8 mouse cellular contexts compared by ENCODE assay signal in genomic region chr10:41476171-41477017, GRCm38 (mm10). TPM values are rescaled to one million over a fixed set of nuclear protein-coding genes. Genes with fewer than 3 reads are reported as not detected.
DNase-seq lines count a peak whose midpoint lies in the region; ATAC-seq and TF ChIP-seq lines count a peak whose summit lies in the region.

Gene Mical1 (plus strand): TSS chr10:41476314.

- intact Hi-C loops in heart, postnatal 14 days (cut with DNase I), result no loop called here

- peaks cover 21% of the 10 kb centered on the region for H3K4me1 ChIP-seq in forebrain, embryonic 15.5 days
- H3K4me1 ChIP-seq in lung, embryonic 14.5 days (ENCODE audit: insufficient read depth), result peaks cover 12% of the 10 kb centered on the region

- peak; percentile 78 for ATAC-seq in forebrain, embryonic 15.5 days (replicated peaks)
- peak; percentile 70 for ATAC-seq in lung, embryonic 14.5 days (ENCODE audit: insufficient read depth)
- peak; percentile 42 for ATAC-seq in neutrophil, adult 5-6 weeks (ENCODE audit: extremely low read depth, insufficient number of reproducible peaks, low FRiP score, poor library complexity, severe bottlenecking)

- peak within 1 kb of the TSS; percentile 76 for H3K4me2 ChIP-seq in forebrain, embryonic 15.5 days (replicated peaks)
- H3K4me2 ChIP-seq in lung, embryonic 14.5 days, result peak within 1 kb of the TSS; percentile 83

- under 1% methylated on average over 35 of the region's 35 CpGs for WGBS in forebrain, embryonic 15.5 days
- WGBS in lung, embryonic 14.5 days, result under 1% methylated on average over 35 of the region's 35 CpGs

- no peaks in the 10 kb centered on the region for H3K27me3 ChIP-seq in forebrain, embryonic 15.5 days
- H3K27me3 ChIP-seq in lung, embryonic 14.5 days (ENCODE audit: insufficient read depth, low read length), result no peaks in the 10 kb centered on the region

- peak within 1 kb of the TSS; percentile 80 for H3K27ac ChIP-seq in forebrain, embryonic 15.5 days (replicated peaks)
- H3K27ac ChIP-seq in layer of hippocampus, adult 2 months, result peak within 1 kb of the TSS; percentile 81
- peak within 1 kb of the TSS; percentile 95 for H3K27ac ChIP-seq in lung, embryonic 14.5 days (ENCODE audit: low read depth)

- H3K9ac ChIP-seq in forebrain, embryonic 15.5 days (replicated peaks), result peak within 1 kb of the TSS; percentile 55
- H3K9ac ChIP-seq in lung, embryonic 14.5 days, result peak within 1 kb of the TSS; percentile 76

- no peaks in the 10 kb centered on the region for H3K9me3 ChIP-seq in forebrain, embryonic 15.5 days
- no peaks in the 10 kb centered on the region for H3K9me3 ChIP-seq in lung, embryonic 14.5 days (ENCODE audit: low read depth, low read length)

- DNase-seq in B cell, adult 2 months, result peak; percentile 82 to 83
- DNase-seq in adrenal gland, adult 18-20 months (ENCODE audit: low spot score in 2 of 2), result peak; percentile 39 to 62
- DNase-seq in heart, postnatal 14 days, result peak; percentile 79
- DNase-seq in layer of hippocampus, adult 2 months (ENCODE audit: low spot score in 2 of 2), result peak in 1 of 2 experiments; percentile 28
- peak; percentile 82 for DNase-seq in lung, embryonic 14.5 days
- peak; percentile 56 to 63 for DNase-seq in thymus, postnatal 10 days (ENCODE audit: low spot score in 2 of 2)

- H3K4me3 ChIP-seq in forebrain, embryonic 15.5 days, result peak within 1 kb of the TSS; percentile 58
- H3K4me3 ChIP-seq in layer of hippocampus, adult 2 months, result peak within 1 kb of the TSS; percentile 62
- peak within 1 kb of the TSS; percentile 63 for H3K4me3 ChIP-seq in lung, embryonic 14.5 days (ENCODE audit: low read depth, low read length)

- no peak; the same call in 1 of the 2 replicates for TF ChIP-seq CTCF in layer of hippocampus, adult 2 months (conservative IDR thresholded peaks at IDR 0.05)
- no peak for TF ChIP-seq CTCF in lung, embryonic 14.5 days (IDR thresholded peaks at IDR 0.05; ENCODE audit: low read depth)

- no peaks in the 10 kb centered on the region; the same call in 1 of the 2 replicates for H3K36me3 ChIP-seq in forebrain, embryonic 15.5 days
- peaks cover 25% of the 10 kb centered on the region for H3K36me3 ChIP-seq in lung, embryonic 14.5 days (ENCODE audit: insufficient read depth)

RNA-seq across cellular contexts. Expression of gene Mical1, which starts in this region (rescaled TPM):
- total RNA-seq in adrenal gland, adult 18-20 months (2021), result 10 to 100 TPM in 1 of 2 experiments, 1 to 10 TPM in 1; 8.8 to 15.2 TPM
- polyA plus RNA-seq in forebrain, embryonic 15.5 days (2015; fragmentation: Nextera tagmentation; extraction: Ambion mirVana), result 39.9 and 42.0 TPM in 2 replicates
- total RNA-seq in heart, postnatal 14 days (2021), result 10 to 100 TPM; 20.6 to 20.8 TPM
- total RNA-seq in layer of hippocampus, adult 2 months (2021), result 10 to 100 TPM; 18.5 to 19.2 TPM
- 75.1 and 78.7 TPM in 2 replicates for polyA plus RNA-seq in lung, embryonic 14.5 days (2014; fragmentation: Nextera tagmentation; extraction: Ambion mirVana)
- 255 and 263 TPM in 2 replicates for total RNA-seq in neutrophil, adult 5-6 weeks (2017)

Comparison
In these comparisons a context has a peak if more than half of its experiments do, and no peak if none do; other contexts are left out.
1. RNA of gene Mical1 (total RNA-seq): 255 to 263 TPM in neutrophil, adult 5-6 weeks; 20.6 to 20.8 TPM in heart, postnatal 14 days, 18.5 to 19.2 TPM in layer of hippocampus, adult 2 months and 8.8 to 15.2 TPM in adrenal gland, adult 18-20 months; every median in the first group is over 10 times any median in the second.
2. Peak in every context shown above with its lines, with median percentiles within 50 percentile points of each other: ATAC-seq, H3K27ac ChIP-seq and H3K4me3 ChIP-seq.